Mouse (Mus musculus): ENCODE results near the gene Mapk8ip1. TPM values are rescaled to one million over a fixed set of nuclear protein-coding genes. Genes with fewer than 3 reads are reported as not detected.

Gene Mapk8ip1
- total RNA-seq, 2 experiments from 2014 or later: not detected

- ATAC-seq (replicated peaks; ENCODE audit: low FRiP score, poor library complexity, severe bottlenecking): no peak
Observed at GRCm38 (mm10) chr2:92354224-92354623, 46.8 kb downstream of the Mapk8ip1 start.

GRCm38 (mm10) chr2:92353402-92353801, 47.7 kb downstream of the Mapk8ip1 start:
- no peak for ATAC-seq (replicated peaks; ENCODE audit: low FRiP score, poor library complexity, severe bottlenecking)

- ATAC-seq (replicated peaks; ENCODE audit: low FRiP score, poor library complexity, severe bottlenecking): no peak
Observed at GRCm38 (mm10) chr2:92350686-92351085, 50.4 kb downstream of the Mapk8ip1 start.

- ATAC-seq (replicated peaks; ENCODE audit: low FRiP score, poor library complexity, severe bottlenecking): no peak
Observed at GRCm38 (mm10) chr2:92349589-92350425, 51.3 kb downstream of the Mapk8ip1 start.

GRCm38 (mm10) chr2:92347191-92347590, 53.9 kb downstream of the Mapk8ip1 start:
- no peak for ATAC-seq (replicated peaks; ENCODE audit: low FRiP score, poor library complexity, severe bottlenecking)

- no peak for ATAC-seq (replicated peaks; ENCODE audit: low FRiP score, poor library complexity, severe bottlenecking)
Observed at GRCm38 (mm10) chr2:92342418-92342817, 58.6 kb downstream of the Mapk8ip1 start.

Other genes starting within 250 kb of the Mapk8ip1 start
- 0.38 and 2.3 TPM in 2 replicates for gene Pex16, start 26.6 kb downstream of the Mapk8ip1 start, total RNA-seq (2015; ENCODE audit: low replicate concordance)
- gene Pex16, start 26.6 kb downstream of the Mapk8ip1 start, total RNA-seq (2017; ENCODE audit: low replicate concordance): 3.7 and 6.6 TPM in 2 replicates
- 4.2 TPM in 1 of 2 replicates, not detected in the other for gene Large2, start 26.4 kb downstream of the Mapk8ip1 start, total RNA-seq (2015; ENCODE audit: low replicate concordance)
- not detected in 2 replicates for gene Large2, start 26.4 kb downstream of the Mapk8ip1 start, total RNA-seq (2017; ENCODE audit: low replicate concordance)
- not detected in 2 replicates for gene 1700029I15Rik, start 18.7 kb downstream of the Mapk8ip1 start, total RNA-seq (2015; ENCODE audit: low replicate concordance)
- 0.70 and 4.0 TPM in 2 replicates for gene 1700029I15Rik, start 18.7 kb downstream of the Mapk8ip1 start, total RNA-seq (2017; ENCODE audit: low replicate concordance)
- gene Cry2, start 32.8 kb upstream of the Mapk8ip1 start, total RNA-seq (2015; ENCODE audit: low replicate concordance): 0.19 and 0.63 TPM in 2 replicates
- gene Cry2, start 32.8 kb upstream of the Mapk8ip1 start, total RNA-seq (2017; ENCODE audit: low replicate concordance): 1.3 and 1.5 TPM in 2 replicates
- gene Slc35c1, start 59.3 kb upstream of the Mapk8ip1 start, total RNA-seq (2015; ENCODE audit: low replicate concordance): 16.5 and 18.3 TPM in 2 replicates
- gene Slc35c1, start 59.3 kb upstream of the Mapk8ip1 start, total RNA-seq (2017; ENCODE audit: low replicate concordance): 3.1 and 7.1 TPM in 2 replicates
- gene Chst1, start 198.4 kb upstream of the Mapk8ip1 start, total RNA-seq (2015; ENCODE audit: low replicate concordance): 0.63 TPM in 1 of 2 replicates, not detected in the other
- 0.17 TPM in 1 of 2 replicates, not detected in the other for gene Chst1, start 198.4 kb upstream of the Mapk8ip1 start, total RNA-seq (2017; ENCODE audit: low replicate concordance)

All from erythroblast, adult 5-6 weeks (primary cell).